Mouse (Mus musculus): ENCODE data around the gene Vgf.

Gene Vgf

GRCm38 (mm10) chr5:137026092-137026491 lies at the start of gene Vgf:
Vgf (plus strand) TSS chr5:137026392.
- no peak for DNase-seq (ENCODE audit: low spot score)

GRCm38 (mm10) chr5:136977769-136978168 lies 48.4 kb upstream of the Vgf start:
- peak; percentile 45 for DNase-seq (ENCODE audit: low spot score)

- DNase-seq (ENCODE audit: low spot score), result no peak
Measured at GRCm38 (mm10) chr5:136979762-136980161, 46.4 kb upstream of the Vgf start.

DNA sequence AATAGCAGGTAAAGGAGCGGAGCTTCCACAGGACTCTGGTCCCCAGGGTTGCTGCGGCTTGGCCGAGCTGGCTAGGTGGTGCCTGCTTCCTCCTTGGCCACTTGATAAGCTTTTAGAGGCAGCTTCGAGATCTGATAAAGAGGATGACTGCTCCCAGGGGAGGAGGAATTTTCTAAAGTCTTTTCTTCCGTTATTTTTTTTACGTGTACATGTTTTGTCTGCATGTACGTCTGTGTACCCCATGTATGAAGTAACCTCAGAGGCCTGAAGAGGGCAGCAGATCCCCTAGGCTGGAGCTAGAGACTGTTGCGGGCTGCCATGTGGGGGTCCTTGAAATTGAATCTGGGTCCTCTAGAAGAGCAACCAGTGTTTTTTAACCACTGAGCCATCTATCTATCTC lies 45.2 kb upstream of the Vgf start:
- DNase-seq (ENCODE audit: low spot score), result no peak

DNA sequence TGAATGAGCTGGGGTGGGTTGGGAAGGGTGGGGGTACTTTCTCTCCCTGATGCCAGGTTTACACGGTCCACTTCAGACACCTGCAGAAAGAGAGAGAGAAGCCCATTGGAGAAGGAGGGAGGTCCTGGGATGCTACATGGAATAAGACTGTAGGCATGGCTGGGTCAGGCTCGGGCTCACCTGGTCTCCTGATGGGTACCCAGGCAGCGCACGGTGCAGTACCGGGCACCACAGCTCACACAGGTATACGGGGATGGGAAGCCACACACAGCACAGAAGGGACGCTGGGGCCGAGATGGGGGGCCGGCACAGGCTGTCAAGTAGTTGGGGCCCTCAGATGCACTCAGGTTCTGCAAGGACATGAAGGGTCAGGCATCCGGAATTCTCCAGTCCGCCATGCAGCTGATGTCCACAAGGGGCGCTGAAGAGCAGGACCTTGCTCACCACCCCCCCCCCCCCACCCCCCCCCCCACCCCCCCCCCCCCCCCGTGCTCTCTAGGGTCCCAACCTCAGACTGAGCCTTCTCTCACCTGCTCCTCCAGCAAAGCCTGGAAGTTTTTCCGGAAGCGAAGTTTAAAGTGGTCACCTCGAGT lies 43.8 kb upstream of the Vgf start:
- no peak for DNase-seq (ENCODE audit: low spot score)

DNA sequence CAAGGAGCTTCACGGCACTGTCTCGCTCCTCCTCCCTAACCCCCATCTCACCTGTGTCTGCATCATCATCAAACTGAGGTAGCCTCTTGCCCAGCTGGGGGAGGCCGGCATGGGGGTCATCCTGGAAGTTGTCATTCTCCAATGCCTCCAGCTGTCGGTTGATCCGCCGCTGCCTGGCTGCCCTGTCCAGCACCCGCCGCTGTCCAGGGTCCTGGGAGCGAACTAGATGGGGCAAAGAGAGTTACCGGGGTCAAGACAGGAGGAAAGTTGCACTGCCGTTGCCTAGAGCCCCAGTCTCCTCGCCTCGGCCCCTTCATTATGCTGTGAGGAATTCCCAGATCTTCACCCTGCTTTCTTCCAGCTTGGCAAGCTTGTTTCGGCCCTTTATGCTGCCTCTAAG lies 41.4 kb upstream of the Vgf start:
- DNase-seq (ENCODE audit: low spot score), result no peak

- peak; percentile 98 for DNase-seq (ENCODE audit: low spot score)
Measured at GRCm38 (mm10) chr5:136986695-136987137, 39.5 kb upstream of the Vgf start, which contains the start of gene Plod3. Plod3 (plus strand) TSS chr5:136987019.

- peak; percentile 79 for DNase-seq (ENCODE audit: low spot score)
Measured at GRCm38 (mm10) chr5:136987138-136987933, 38.9 kb upstream of the Vgf start.

DNA sequence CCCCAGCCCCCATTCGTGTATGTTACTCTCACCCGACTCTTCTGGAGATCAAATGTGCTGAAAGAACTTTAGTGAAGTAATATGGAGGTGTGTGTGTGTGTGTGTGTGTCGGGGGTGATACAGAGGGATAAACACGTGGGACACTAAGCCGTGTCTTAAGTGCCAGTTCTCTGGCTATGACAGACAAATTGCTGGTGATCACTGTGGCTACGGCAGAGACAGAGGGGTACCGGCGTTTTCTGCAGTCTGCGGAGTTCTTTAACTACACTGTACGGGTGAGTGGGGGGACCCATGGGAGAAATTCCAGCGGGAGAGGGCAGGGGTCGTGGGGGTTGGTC lies 38.3 kb upstream of the Vgf start, which contains the start of gene Znhit1:
Znhit1 (minus strand) TSS at position 88 of the 338 bp plus-strand sequence.
- no peak for DNase-seq (ENCODE audit: low spot score)

GRCm38 (mm10) chr5:136988420-136988819 lies 37.8 kb upstream of the Vgf start:
- no peak for DNase-seq (ENCODE audit: low spot score)

DNA sequence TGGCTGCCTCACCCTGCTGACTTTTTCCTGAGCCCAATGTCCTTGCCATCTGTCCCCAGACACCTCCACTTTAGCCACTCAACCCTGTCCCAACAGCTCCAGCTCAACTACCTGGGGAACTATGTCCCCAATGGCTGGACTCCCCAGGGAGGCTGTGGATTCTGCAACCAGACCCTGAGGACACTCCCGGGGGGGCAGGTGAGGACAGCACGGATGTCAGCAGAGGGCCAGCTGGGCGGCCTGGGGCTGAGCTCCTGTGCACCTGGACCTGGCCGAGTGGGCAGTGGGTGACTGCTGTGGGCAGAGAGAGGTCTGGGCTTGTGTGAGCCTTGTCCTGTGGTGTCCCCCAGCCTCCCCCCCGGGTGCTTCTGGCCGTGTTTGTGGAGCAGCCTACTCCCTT lies 36.4 kb upstream of the Vgf start:
- DNase-seq (ENCODE audit: low spot score), result no peak

DNA sequence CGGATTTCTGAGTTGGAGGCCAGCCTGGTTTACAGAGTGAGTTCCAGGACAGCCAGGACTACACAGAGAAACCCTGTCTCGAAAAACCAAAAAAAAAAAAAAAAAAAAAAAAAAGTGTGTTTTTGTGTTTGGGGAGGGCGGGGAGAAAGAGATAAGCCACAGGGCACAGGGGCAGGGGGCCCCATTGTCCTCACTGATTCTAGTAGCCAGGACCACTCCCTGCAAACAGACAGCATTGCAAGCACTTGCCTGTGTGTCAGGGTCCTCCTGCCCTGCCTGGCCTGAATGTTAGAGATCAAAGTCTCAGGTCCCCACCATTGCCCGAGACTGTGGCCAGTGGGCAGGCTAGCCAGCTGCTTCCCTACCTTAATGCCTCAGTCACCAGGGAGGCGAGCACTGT lies 26.7 kb upstream of the Vgf start:
- no peak for DNase-seq (ENCODE audit: low spot score)

DNA sequence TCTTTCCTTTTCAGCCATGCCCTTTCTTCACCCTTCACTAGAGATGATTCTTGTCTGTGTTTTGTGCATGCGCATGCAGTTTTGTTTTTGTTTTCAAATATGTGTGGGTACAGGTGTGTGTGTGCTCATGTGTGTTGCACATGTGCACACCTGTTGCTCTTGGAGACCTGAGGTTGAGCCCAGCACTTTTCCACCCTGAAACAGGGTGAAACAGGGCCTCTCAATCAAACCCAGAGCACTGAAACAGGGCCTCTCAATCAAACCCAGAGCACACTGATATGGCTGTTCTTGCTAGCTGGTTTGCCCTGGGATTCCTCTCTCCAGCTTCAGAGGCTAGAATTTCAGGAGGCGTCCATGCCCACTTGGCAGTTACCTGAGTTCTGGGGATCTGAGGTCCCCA lies 25.6 kb upstream of the Vgf start:
- no peak for DNase-seq (ENCODE audit: low spot score)

- no peak for DNase-seq (ENCODE audit: low spot score)
Measured at GRCm38 (mm10) chr5:137007276-137007675, 18.9 kb upstream of the Vgf start.

DNA sequence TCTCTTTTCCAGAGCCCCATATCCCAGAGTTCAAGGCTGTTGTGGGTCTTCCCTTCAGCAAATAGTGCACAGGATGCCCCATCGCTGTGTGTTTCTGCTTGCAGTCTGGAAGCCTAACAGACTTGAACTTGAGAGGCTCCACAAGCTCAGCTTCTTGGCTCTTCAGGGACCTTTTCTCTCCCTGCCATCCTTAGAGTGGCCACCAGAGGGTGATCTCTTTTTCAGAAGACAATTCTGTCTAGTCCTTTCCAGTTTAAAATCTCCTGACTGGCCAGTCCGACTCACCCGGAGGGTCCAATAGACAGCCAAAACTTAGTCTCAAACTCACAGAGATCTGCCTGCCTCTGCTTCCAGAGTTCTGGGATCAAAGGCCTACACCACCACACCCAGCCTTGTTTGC lies 16.2 kb upstream of the Vgf start:
- peak; percentile 26 for DNase-seq (ENCODE audit: low spot score)

DNA sequence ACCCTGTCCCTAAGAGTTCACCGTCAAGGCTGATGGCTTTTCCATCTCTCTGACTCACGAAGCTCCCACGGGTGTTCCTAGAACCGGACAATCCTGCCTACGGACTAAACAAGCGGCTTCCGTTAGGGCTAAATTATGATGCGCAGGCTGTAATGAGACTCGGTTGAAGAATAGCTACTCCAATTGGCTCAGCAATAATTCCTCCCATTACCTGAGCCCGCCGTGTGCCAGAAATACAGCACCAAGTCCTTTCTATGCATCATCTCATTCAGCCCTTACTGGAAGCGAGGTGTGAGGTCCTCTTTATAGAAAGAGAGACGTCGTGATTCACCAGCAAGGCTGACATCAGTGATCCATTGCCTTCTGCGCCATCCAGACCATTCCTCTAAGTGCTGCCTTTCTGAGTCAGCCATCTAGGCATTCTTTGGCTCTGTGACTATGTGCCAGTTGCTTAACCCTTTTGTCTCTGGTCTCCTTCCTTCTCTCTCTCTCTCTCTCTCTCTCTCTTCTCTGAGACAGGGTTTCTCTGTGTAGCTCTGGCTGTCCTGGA lies 13.7 kb upstream of the Vgf start:
- no peak for DNase-seq (ENCODE audit: low spot score)

DNA sequence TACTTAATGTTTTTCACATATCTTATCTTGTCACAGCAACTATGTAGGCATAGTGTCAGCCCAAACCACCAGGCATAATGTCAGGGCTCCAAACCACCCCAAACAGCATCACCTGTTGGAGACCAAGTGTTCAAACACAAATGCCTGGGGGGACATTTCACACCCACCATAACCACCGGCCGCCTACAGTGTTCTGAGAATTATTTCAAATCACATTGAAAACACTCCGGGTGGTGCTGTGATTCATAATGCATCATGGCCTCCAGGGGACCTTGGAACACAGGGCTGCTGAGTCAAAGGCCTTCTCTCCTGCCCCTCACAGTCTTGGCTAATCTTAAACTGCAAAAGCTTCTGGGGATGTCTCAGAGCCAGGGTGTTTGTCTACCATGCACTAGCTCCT lies 10.3 kb upstream of the Vgf start:
- DNase-seq (ENCODE audit: low spot score), result no peak

GRCm38 (mm10) chr5:137024318-137024717 lies 1.9 kb upstream of the Vgf start:
- no peak for DNase-seq (ENCODE audit: low spot score)

- DNase-seq (ENCODE audit: low spot score), result peak; percentile 72
Measured at GRCm38 (mm10) chr5:137025132-137025531, 1.1 kb upstream of the Vgf start.

- DNase-seq (ENCODE audit: low spot score), result no peak
Measured at GRCm38 (mm10) chr5:137028561-137029272, 2.5 kb downstream of the Vgf start.

DNA sequence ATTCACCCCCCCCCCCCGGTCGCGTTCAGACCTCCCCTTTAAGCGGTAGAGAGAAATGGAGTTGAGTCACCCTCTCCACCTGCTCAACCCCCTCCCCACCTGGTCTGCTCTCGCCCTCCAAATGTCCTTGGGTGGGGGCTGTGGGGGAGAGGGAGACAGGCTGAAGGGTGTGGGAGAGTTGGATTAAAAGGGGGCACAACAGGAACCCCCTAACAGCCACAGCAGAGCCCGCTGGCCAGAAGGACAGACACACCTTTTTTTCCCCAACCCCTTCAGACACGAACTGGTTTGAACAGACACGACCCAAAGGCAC lies 3.0 kb downstream of the Vgf start:
- no peak for DNase-seq (ENCODE audit: low spot score)

DNA sequence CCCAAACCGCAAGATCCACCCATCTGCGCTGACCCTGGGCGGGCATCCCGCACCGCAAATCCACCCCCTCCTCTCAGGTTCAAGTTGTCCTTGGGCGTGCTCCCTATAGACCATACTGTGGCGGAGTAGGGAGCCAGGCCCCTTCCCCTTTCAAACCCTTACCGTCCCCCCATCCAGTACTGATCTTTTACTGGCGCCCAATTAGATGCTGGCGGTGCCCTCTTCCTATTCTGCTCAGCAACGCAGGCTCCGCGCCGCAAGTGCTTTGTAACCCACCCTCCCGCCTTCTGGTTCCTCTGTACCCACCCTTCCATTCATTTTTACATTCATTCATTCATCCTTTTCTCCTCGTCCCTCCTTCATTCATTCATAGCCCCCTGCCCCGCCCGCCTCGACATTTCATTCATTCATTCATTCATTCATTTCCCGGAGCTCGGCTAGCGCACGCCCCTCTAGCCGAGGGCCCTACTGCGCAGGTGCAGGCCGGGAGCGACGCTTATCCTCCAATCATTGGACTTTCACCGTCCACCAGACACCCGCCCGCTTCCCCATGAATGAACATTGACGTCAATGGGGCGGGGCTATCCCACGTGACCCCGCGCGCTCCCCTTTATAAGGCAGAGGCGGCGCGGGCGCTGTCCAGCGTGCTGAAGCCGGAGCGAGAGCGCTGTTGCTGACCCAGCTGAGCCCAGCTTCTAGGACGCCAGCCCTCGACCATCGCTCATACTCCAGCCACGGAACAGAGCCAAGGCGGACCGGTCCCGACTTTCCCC lies 3.6 kb downstream of the Vgf start:
- DNase-seq (ENCODE audit: low spot score), result peak; percentile 94
